Mouse (Mus musculus) B cell, adult (primary cell): ENCODE data around the gene Ankub1. TPM values are rescaled to one million over a fixed set of nuclear protein-coding genes. Genes with fewer than 3 reads are reported as not detected.

Experiments used
- total RNA-seq: library from RNA; stranded (reverse); gene quantifications from 4 replicates; pipeline ENCODE4 v1.2.4, GENCODE M21; 2023; ENCODE audit not compliant: inconsistent age

Ankub1 gene
- total RNA-seq, result not detected in 4 replicates

GRCm38 (mm10) chr3:57692719-57693118 is at the start of gene Ankub1:
Ankub1 (minus strand) TSS chr3:57692799.

GRCm38 (mm10) chr3:57735511-57736370 is 43.1 kb upstream of the Ankub1 start, which contains the start of gene Rnf13:
Rnf13 (plus strand) TSS chr3:57736062.

GRCm38 (mm10) chr3:57651231-57651864 is 41.3 kb downstream of the Ankub1 start, which contains the start of gene Commd2:
Commd2 (minus strand) TSS chr3:57651715.

Other genes starting within 250 kb of the Ankub1 start
- gene Wwtr1, start 116.9 kb downstream of the Ankub1 start, total RNA-seq, result 0.12 TPM in 1 of 4 replicates, not detected in the others
- gene Commd2, start 41.1 kb downstream of the Ankub1 start, total RNA-seq, result 21.3 to 25.6 TPM (median 23.0 TPM) in 4 replicates
- gene Rnf13, start 43.3 kb upstream of the Ankub1 start, total RNA-seq, result 64.3 to 95.4 TPM (median 75.3 TPM) in 4 replicates
- gene Pfn2, start 155.3 kb upstream of the Ankub1 start, total RNA-seq, result 2.7 to 3.7 TPM (median 3.1 TPM) in 4 replicates